Mouse (Mus musculus): ENCODE results near the gene Phtf1. TPM values are rescaled to one million over a fixed set of nuclear protein-coding genes. Genes with fewer than 3 reads are reported as not detected.

Gene Phtf1
- polyA plus RNA-seq (2014; fragmentation: Nextera tagmentation; extraction: Ambion mirVana), result 27.5 and 30.3 TPM in 2 replicates

- peak; percentile 97 for ATAC-seq (replicated peaks; ENCODE audit: low FRiP score, low TSS enrichment, low read depth)
- H3K9ac ChIP-seq (ENCODE audit: low read length), result peak within 1 kb of the TSS; percentile 64
- peak; percentile 94 for DNase-seq (ENCODE audit: low spot score)
- peaks cover 10% of the 10 kb centered on the region for H3K4me1 ChIP-seq (replicated peaks; ENCODE audit: control insufficient read depth, insufficient read depth, low read length)
- WGBS, result under 1% methylated on average over 57 of the region's 70 CpGs
- peak within 1 kb of the TSS; percentile 76 for H3K4me2 ChIP-seq (ENCODE audit: low read length)
- no peaks in the 10 kb centered on the region for H3K27me3 ChIP-seq (replicated peaks; ENCODE audit: control insufficient read depth, insufficient read depth, low read length)
- H3K36me3 ChIP-seq (ENCODE audit: control insufficient read depth, insufficient read depth, low read length), result peaks cover 34% of the 10 kb centered on the region
- H3K27ac ChIP-seq (ENCODE audit: low read depth), result peak within 1 kb of the TSS; percentile 92
- no peaks in the 10 kb centered on the region for H3K9me3 ChIP-seq (ENCODE audit: control insufficient read depth, low read length)
- peak within 1 kb of the TSS; percentile 71 for H3K4me3 ChIP-seq (ENCODE audit: low read depth, low read length)
These were observed at the start of gene Phtf1 for GRCm38 (mm10) chr3:103967861-103968691. TSS of gene Phtf1 (plus strand) at chr3:103968110.

- no peaks in the 10 kb centered on the region for H3K9me3 ChIP-seq (ENCODE audit: control insufficient read depth, low read length)
- no peaks in the 10 kb centered on the region for H3K27me3 ChIP-seq (replicated peaks; ENCODE audit: control insufficient read depth, insufficient read depth, low read length)
- H3K36me3 ChIP-seq (ENCODE audit: control insufficient read depth, insufficient read depth, low read length), result no peaks in the 10 kb centered on the region
- H3K27ac ChIP-seq (ENCODE audit: low read depth), result no peak overlapping the region
- no peak overlapping the region for H3K4me2 ChIP-seq (ENCODE audit: low read length)
- no peak overlapping the region for H3K4me3 ChIP-seq (ENCODE audit: low read depth, low read length)
- ATAC-seq (replicated peaks; ENCODE audit: low FRiP score, low TSS enrichment, low read depth) (no peak), DNase-seq (ENCODE audit: low spot score) (no peak)
- WGBS, result 96% methylated on average over 1 of the region's 1 CpGs
- H3K4me1 ChIP-seq (replicated peaks; ENCODE audit: control insufficient read depth, insufficient read depth, low read length), result peaks cover 25% of the 10 kb centered on the region
- no peak overlapping the region for H3K9ac ChIP-seq (ENCODE audit: low read length)
These were observed 47.8 kb upstream of the Phtf1 start for GRCm38 (mm10) chr3:103920094-103920493.

- WGBS, result 59% methylated on average over 3 of the region's 3 CpGs
- no peaks in the 10 kb centered on the region for H3K27me3 ChIP-seq (replicated peaks; ENCODE audit: control insufficient read depth, insufficient read depth, low read length)
- no peak overlapping the region for H3K9ac ChIP-seq (ENCODE audit: low read length)
- no peak overlapping the region for H3K4me2 ChIP-seq (ENCODE audit: low read length)
- no peak for DNase-seq (ENCODE audit: low spot score)
- ATAC-seq (replicated peaks; ENCODE audit: low FRiP score, low TSS enrichment, low read depth), result no peak
- H3K4me1 ChIP-seq (replicated peaks; ENCODE audit: control insufficient read depth, insufficient read depth, low read length), result peaks cover 11% of the 10 kb centered on the region; the same call in 1 of the 2 replicates
- H3K36me3 ChIP-seq (ENCODE audit: control insufficient read depth, insufficient read depth, low read length), result peaks cover 16% of the 10 kb centered on the region
- H3K27ac ChIP-seq (ENCODE audit: low read depth), result no peak overlapping the region
- H3K9me3 ChIP-seq (ENCODE audit: control insufficient read depth, low read length), result no peaks in the 10 kb centered on the region
- H3K4me3 ChIP-seq (ENCODE audit: low read depth, low read length), result no peak overlapping the region
These were observed 42.6 kb upstream of the Phtf1 start for GRCm38 (mm10) chr3:103925302-103925701.

GRCm38 (mm10) chr3:103927511-103927910, 40.4 kb upstream of the Phtf1 start:
- no peak overlapping the region for H3K9ac ChIP-seq (ENCODE audit: low read length)
- H3K4me2 ChIP-seq (ENCODE audit: low read length), result no peak overlapping the region
- ATAC-seq (replicated peaks; ENCODE audit: low FRiP score, low TSS enrichment, low read depth), result no peak
- H3K27me3 ChIP-seq (replicated peaks; ENCODE audit: control insufficient read depth, insufficient read depth, low read length), result no peaks in the 10 kb centered on the region
- DNase-seq (ENCODE audit: low spot score), result no peak
- 60% methylated on average over 6 of the region's 6 CpGs for WGBS
- H3K4me1 ChIP-seq (replicated peaks; ENCODE audit: control insufficient read depth, insufficient read depth, low read length), result peaks cover 11% of the 10 kb centered on the region; the same call in 1 of the 2 replicates
- H3K9me3 ChIP-seq (ENCODE audit: control insufficient read depth, low read length), result no peaks in the 10 kb centered on the region
- no peak overlapping the region for H3K27ac ChIP-seq (ENCODE audit: low read depth)
- H3K36me3 ChIP-seq (ENCODE audit: control insufficient read depth, insufficient read depth, low read length), result peaks cover 26% of the 10 kb centered on the region
- H3K4me3 ChIP-seq (ENCODE audit: low read depth, low read length), result no peak overlapping the region

DNA sequence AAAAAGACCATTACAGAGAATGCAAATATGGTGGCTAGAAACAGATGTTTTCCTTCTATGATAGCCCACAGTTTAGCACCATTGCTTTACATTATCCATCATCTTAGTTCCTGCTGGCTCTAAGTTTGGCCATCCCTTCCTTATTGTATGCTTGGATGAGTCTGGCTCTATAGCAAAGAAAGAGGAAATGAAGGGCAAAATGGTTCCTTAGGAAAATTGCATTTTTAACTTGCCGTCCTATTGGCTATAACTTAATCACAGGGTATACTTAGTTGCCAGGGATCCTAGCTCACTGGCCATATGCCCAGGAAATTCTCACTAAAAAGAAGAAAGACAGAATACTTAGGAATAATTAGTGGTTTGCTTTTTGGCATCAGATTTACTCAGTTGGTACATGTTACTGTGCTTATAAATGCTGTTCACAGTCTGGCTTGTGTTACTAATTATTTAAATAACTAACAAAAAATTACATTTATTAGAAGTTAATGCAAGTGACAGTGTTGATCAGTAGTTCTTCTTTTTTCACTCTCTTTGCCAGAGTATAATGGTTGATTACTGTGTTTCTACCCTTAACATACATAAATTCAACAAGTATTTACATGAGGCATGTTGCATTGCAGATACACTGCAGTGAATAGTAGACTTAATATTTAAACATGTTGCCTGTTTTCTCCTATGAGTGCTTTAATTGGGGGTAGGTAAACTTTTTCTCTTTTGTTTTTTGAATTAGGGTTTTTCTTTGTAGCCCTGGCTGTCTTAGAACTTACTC, 22.9 kb upstream of the Phtf1 start:
- ATAC-seq (replicated peaks; ENCODE audit: low FRiP score, low TSS enrichment, low read depth), result no peak
- no peaks in the 10 kb centered on the region for H3K4me1 ChIP-seq (replicated peaks; ENCODE audit: control insufficient read depth, insufficient read depth, low read length)
- no peaks in the 10 kb centered on the region for H3K36me3 ChIP-seq (ENCODE audit: control insufficient read depth, insufficient read depth, low read length)
- no peak overlapping the region for H3K9ac ChIP-seq (ENCODE audit: low read length)
- H3K27ac ChIP-seq (ENCODE audit: low read depth), result no peak overlapping the region
- 87% methylated on average over 1 of the region's 1 CpGs for WGBS
- no peak overlapping the region for H3K4me2 ChIP-seq (ENCODE audit: low read length)
- no peak for DNase-seq (ENCODE audit: low spot score)
- no peaks in the 10 kb centered on the region for H3K27me3 ChIP-seq (replicated peaks; ENCODE audit: control insufficient read depth, insufficient read depth, low read length)
- H3K9me3 ChIP-seq (ENCODE audit: control insufficient read depth, low read length), result no peaks in the 10 kb centered on the region
- H3K4me3 ChIP-seq (ENCODE audit: low read depth, low read length), result no peak overlapping the region

- H3K9me3 ChIP-seq (ENCODE audit: control insufficient read depth, low read length), result no peaks in the 10 kb centered on the region
- WGBS, result 90% methylated on average over 7 of the region's 7 CpGs
- ATAC-seq (replicated peaks; ENCODE audit: low FRiP score, low TSS enrichment, low read depth), result no peak
These were observed 19.2 kb upstream of the Phtf1 start for GRCm38 (mm10) chr3:103948666-103949065.

GRCm38 (mm10) chr3:103960622-103961021, 7.3 kb upstream of the Phtf1 start:
- no peak for ATAC-seq (replicated peaks; ENCODE audit: low FRiP score, low TSS enrichment, low read depth)
- Histone ChIP-seq H3K27ac (ENCODE audit: low read depth) (no peak overlapping the region), H3K36me3 (ENCODE audit: control insufficient read depth, insufficient read depth, low read length) (peaks cover 40% of the 10 kb centered on the region), H3K9ac (ENCODE audit: low read length) (no peak overlapping the region), H3K27me3 (replicated peaks; ENCODE audit: control insufficient read depth, insufficient read depth, low read length) (no peaks in the 10 kb centered on the region), H3K9me3 (ENCODE audit: control insufficient read depth, low read length) (no peaks in the 10 kb centered on the region), H3K4me1 (replicated peaks; ENCODE audit: control insufficient read depth, insufficient read depth, low read length) (no peaks in the 10 kb centered on the region), H3K4me3 (ENCODE audit: low read depth, low read length) (no peak overlapping the region), H3K4me2 (ENCODE audit: low read length) (no peak overlapping the region)
- 90% methylated on average over 3 of the region's 3 CpGs for WGBS
- DNase-seq (ENCODE audit: low spot score), result no peak

More at GRCm38 (mm10) chr3:103948666-103949065, 19.2 kb upstream of the Phtf1 start:
- Histone ChIP-seq H3K4me2 (ENCODE audit: low read length) (no peak overlapping the region), H3K27me3 (replicated peaks; ENCODE audit: control insufficient read depth, insufficient read depth, low read length) (no peaks in the 10 kb centered on the region), H3K4me1 (replicated peaks; ENCODE audit: control insufficient read depth, insufficient read depth, low read length) (no peaks in the 10 kb centered on the region), H3K9ac (ENCODE audit: low read length) (no peak overlapping the region), H3K36me3 (ENCODE audit: control insufficient read depth, insufficient read depth, low read length) (peaks cover 3% of the 10 kb centered on the region; the same call in 1 of the 2 replicates), H3K4me3 (ENCODE audit: low read depth, low read length) (no peak overlapping the region), H3K27ac (ENCODE audit: low read depth) (no peak overlapping the region)
- no peak for DNase-seq (ENCODE audit: low spot score)

- Histone ChIP-seq H3K9me3 (ENCODE audit: control insufficient read depth, low read length) (no peaks in the 10 kb centered on the region), H3K4me1 (replicated peaks; ENCODE audit: control insufficient read depth, insufficient read depth, low read length) (peaks cover 10% of the 10 kb centered on the region), H3K36me3 (ENCODE audit: control insufficient read depth, insufficient read depth, low read length) (peaks cover 38% of the 10 kb centered on the region), H3K4me2 (ENCODE audit: low read length) (peak overlapping the region; percentile 76), H3K9ac (ENCODE audit: low read length) (peak overlapping the region; percentile 64), H3K27me3 (replicated peaks; ENCODE audit: control insufficient read depth, insufficient read depth, low read length) (no peaks in the 10 kb centered on the region), H3K27ac (ENCODE audit: low read depth) (peak overlapping the region; percentile 92; the same call in 1 of the 2 replicates), H3K4me3 (ENCODE audit: low read depth, low read length) (peak overlapping the region; percentile 71)
- DNase-seq (ENCODE audit: low spot score) (no peak), ATAC-seq (replicated peaks; ENCODE audit: low FRiP score, low TSS enrichment, low read depth) (no peak)
- 34% methylated on average over 2 of the region's 2 CpGs for WGBS
These were observed 679 bp upstream of the Phtf1 start for GRCm38 (mm10) chr3:103967231-103967630.

Measured in intestine, embryonic 14.5 days (tissue).